ENCODE assay signal across 10 mouse cellular contexts in the genomic region with DNA sequence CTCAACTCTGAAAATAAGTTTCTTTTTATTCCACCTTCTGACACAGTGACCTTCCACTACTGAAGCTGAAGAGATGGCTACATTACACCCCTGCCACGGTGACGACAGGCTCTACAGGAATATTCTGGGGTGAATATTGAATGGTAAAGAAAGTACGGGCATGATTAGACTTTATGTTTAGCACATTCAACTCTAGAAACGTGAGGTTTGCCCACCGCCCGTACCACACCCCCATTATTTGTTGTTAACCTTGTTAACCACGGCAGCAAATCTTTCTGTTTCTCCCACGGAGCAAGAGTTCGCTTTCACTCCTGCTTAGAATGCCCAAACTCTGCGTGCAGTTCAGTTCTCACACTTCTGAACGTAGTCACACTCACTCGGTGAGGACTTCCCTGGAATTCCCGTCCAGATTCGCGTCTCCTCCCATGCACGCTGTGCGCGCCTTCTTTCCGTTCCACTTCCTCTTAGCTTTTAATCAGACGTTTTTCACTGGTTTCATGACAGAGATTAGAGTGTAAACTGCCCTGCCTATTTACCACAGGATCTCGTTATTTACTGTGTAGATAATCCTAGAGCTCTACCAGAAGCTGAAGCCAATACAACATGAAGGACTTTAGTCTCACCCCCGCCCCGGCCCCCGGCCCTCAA.
A peak's percentile ranks its signal among the peaks of the same experiment; 100 is the strongest.
DNase-seq lines count a peak whose midpoint lies in the region; ATAC-seq and TF ChIP-seq lines count a peak whose summit lies in the region.
"Had no signal": no experiment of that assay in that cellular context is flagged by ENCODE, and none has a peak within 500 bp of the region (broad histone marks: within the 10 kb centered on the region; RNA-seq: fewer than 3 reads in every experiment).

No protein-coding gene starts in this region.

- no peak for TF ChIP-seq EP300 in lung, postnatal 0 days (IDR thresholded peaks at IDR 0.05)

- peak overlapping the region; percentile 23 for H3K4me3 ChIP-seq in lung, postnatal 0 days (ENCODE audit: low read depth, low read length)
- H3K4me3 ChIP-seq in intestine, embryonic 16.5 days (ENCODE audit: low read length): peak overlapping the region; percentile 38
- H3K4me3 ChIP-seq: embryonic facial prominence, embryonic 13.5 days; myocyte had no signal

- H3K4me1 ChIP-seq in lung, postnatal 0 days (ENCODE audit: insufficient read depth, low read depth, low read length): peaks cover 8% of the 10 kb centered on the region; the same call in 1 of the 2 replicates
- peaks cover 23% of the 10 kb centered on the region for H3K4me1 ChIP-seq in intestine, embryonic 16.5 days (ENCODE audit: control insufficient read depth, insufficient read depth, low read length)

- peak overlapping the region; percentile 19; the same call in 1 of the 2 replicates for H3K9ac ChIP-seq in lung, postnatal 0 days (replicated peaks; ENCODE audit: low read depth)
- H3K9ac ChIP-seq in intestine, embryonic 16.5 days (ENCODE audit: low read depth, low read length): peak overlapping the region; percentile 55
- H3K9ac ChIP-seq: embryonic facial prominence, embryonic 13.5 days had no signal

- no peaks in the 10 kb centered on the region for H3K9me3 ChIP-seq in lung, postnatal 0 days (ENCODE audit: low read length)
- H3K9me3 ChIP-seq in intestine, embryonic 16.5 days (ENCODE audit: control insufficient read depth, low read length): no peaks in the 10 kb centered on the region
- H3K9me3 ChIP-seq: embryonic facial prominence, embryonic 13.5 days had no signal

- no peak for TF ChIP-seq CTCF in lung, postnatal 0 days (IDR thresholded peaks at IDR 0.05)

- H3K27ac ChIP-seq in lung, postnatal 0 days (ENCODE audit: low read length): no peak overlapping the region
- peak overlapping the region; percentile 75 for H3K27ac ChIP-seq in intestine, embryonic 16.5 days (ENCODE audit: low read length)
- H3K27ac ChIP-seq: embryonic facial prominence, embryonic 13.5 days had no signal

- H3K4me2 ChIP-seq in lung, postnatal 0 days (replicated peaks; ENCODE audit: low read depth, low read length): peak overlapping the region; percentile 53
- H3K4me2 ChIP-seq in intestine, embryonic 16.5 days (ENCODE audit: low read depth, low read length): peak overlapping the region; percentile 59
- H3K4me2 ChIP-seq: embryonic facial prominence, embryonic 13.5 days had no signal

- 0 out of 2 replicates have a peak, but pooled peaks have one; percentile 38 for ATAC-seq in frontal cortex, adult (ENCODE audit: low TSS enrichment)
- ATAC-seq in lung, postnatal 0 days: peak; percentile 35; the same call in 1 of the 2 replicates
- peak; percentile 67 for ATAC-seq in intestine, embryonic 16.5 days
- peak; percentile 64 for ATAC-seq in megakaryocyte progenitor cell, adult 5-6 weeks (replicated peaks; ENCODE audit: poor library complexity)

- no peaks in the 10 kb centered on the region for H3K36me3 ChIP-seq in lung, postnatal 0 days (ENCODE audit: insufficient read depth, low read length)
- no peaks in the 10 kb centered on the region for H3K36me3 ChIP-seq in intestine, embryonic 16.5 days (ENCODE audit: control insufficient read depth, insufficient read depth, low read length)
- H3K36me3 ChIP-seq: embryonic facial prominence, embryonic 13.5 days had no signal

- no peak for DNase-seq in frontal cortex, adult 2 months (ENCODE audit: extremely low spot score in 1 of 2, low spot score in 1 of 2)
- DNase-seq in lung, postnatal 0 days (ENCODE audit: low spot score): peak; percentile 44
- DNase-seq in lung, postnatal 25 days (ENCODE audit: low spot score): no peak
- no peak for DNase-seq in thymus, postnatal 25 days
- no peak for DNase-seq in right cerebral cortex, adult 2 months (ENCODE audit: low spot score in 2 of 2)

- no peaks in the 10 kb centered on the region for H3K27me3 ChIP-seq in lung, postnatal 0 days (replicated peaks; ENCODE audit: insufficient read depth, low read length)
- H3K27me3 ChIP-seq in intestine, embryonic 16.5 days (replicated peaks; ENCODE audit: control insufficient read depth, insufficient read depth, low read length): no peaks in the 10 kb centered on the region
- H3K27me3 ChIP-seq: embryonic facial prominence, embryonic 13.5 days had no signal

- 14% methylated on average over 24 of the region's 24 CpGs for WGBS in lung, postnatal 0 days
- whole genome bisulfite sequencing in intestine, embryonic 16.5 days: 18% methylated on average over 24 of the region's 24 CpGs
